Mouse (Mus musculus) thymus, postnatal 4 days (tissue): ENCODE data around the gene Noa1.

Experiments
- DNase-seq: peaks from one replicate; pipeline ENCODE4 v3.0.0; 2021

Gene Noa1

DNA sequence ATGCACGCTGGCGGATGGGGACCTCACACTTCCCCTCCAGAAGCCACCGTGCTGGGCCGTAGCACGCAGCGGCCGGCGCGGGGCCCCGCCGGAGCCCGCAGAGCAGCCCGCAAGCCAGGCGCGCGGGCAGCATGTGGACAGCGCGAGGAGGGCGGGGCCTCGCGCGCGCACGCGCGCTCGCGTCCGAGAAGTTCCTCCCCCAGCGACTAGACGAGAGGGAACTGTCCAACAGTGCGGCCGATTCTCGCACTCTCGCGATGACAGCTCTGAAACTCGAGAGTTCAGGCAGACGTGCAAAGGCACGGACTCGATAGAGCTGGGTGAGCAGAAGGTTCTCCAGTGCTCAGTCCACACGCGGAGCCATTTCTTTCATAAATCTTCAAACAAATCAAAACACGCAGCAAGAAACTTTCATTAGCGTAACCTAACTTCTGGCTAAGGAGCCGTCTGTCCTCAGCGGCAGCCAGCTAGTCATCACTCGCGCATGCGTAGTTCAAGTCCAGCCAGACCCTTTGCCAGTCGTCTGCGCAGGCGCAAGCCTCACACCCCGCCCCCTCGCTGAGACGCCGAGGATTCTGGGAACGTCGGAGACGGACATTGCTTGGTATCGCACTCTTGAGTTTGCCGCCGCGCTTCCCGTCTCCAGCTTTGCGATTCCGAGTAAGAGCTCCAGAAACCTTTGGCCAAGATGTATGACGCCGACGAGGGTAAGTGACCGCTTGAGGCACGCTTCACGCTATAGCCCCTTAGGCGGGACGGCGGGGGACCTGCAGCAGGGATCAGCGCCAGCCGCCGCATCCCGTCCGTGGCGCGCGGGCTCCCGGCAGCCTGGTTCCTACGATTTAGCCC is at the start of gene Noa1, which contains the start of gene Polr2b:
Gene Noa1, minus strand, starts transcription at position 161 of the 849 bp plus-strand sequence.
Gene Polr2b, plus strand, starts transcription at position 224 of the 849 bp plus-strand sequence.
- peak; percentile 99 for DNase-seq

- DNase-seq, result peak; percentile 58
Measured at GRCm38 (mm10) chr5:77358347-77358746, 48.5 kb upstream of the Noa1 start.

DNA sequence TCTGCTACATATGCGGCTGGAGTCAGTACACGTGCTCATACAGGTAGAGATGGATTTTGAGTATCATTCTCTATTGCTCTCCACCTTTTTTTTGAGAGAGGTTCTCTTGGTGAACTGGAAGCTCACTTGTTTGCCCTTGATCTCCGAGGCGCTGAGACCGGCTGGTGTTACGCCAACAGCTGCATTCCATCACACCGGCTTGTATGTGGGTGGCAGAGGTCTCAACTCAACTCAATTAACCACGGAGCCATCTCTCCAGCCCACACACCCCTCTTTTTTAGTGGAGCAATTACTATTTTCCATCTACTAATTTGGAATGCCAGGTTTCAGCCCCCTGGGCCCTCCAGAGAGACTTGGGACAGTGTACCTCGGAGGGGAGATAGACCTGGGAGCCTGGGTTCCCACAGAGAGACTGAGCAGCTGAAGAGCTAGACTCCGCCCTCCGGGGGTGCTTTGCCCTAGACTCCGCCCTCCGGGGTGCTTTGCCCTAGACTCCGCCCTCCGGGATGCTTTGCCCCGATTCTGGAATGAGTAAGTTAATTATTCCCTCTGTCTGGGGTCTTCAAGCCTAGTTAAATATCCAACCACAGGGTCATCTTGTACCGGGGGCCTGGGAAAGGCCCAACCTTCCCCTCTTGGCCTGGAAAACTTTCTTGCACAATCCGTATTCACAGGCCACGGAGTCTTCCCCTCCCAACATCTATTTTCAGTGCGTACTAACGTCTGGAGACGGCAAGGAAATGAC is 47.7 kb upstream of the Noa1 start:
- peak; percentile 87 for DNase-seq

GRCm38 (mm10) chr5:77355307-77356265 is 45.7 kb upstream of the Noa1 start:
- DNase-seq, result no peak

GRCm38 (mm10) chr5:77354361-77354787 is 44.5 kb upstream of the Noa1 start:
- peak; percentile 90 for DNase-seq

DNA sequence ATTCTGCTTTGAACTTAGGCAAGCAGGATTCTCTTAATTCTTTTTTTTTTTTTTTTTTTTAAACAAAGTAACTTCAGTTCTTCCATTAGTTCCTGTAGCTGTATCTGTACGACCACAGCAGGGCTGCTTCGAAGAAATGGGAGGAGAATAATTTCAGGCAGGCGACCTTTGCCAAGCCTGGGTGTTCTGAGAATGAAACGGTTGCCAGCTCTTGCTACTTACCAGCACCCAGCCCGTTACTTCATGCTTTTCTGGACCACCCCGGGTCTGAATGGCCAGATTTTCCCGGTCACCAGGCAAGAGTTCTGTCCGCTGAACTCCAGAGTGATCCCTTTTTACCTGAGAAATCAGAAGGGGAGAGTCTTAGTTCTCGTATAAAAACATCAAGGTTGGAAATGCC is 41.8 kb upstream of the Noa1 start:
- no peak for DNase-seq

GRCm38 (mm10) chr5:77349971-77350658 is 40.2 kb upstream of the Noa1 start:
- no peak for DNase-seq

- DNase-seq, result no peak
Measured at GRCm38 (mm10) chr5:77348901-77349300, 39.0 kb upstream of the Noa1 start.

- DNase-seq, result no peak
Measured at GRCm38 (mm10) chr5:77340033-77340432, 30.1 kb upstream of the Noa1 start.

DNA sequence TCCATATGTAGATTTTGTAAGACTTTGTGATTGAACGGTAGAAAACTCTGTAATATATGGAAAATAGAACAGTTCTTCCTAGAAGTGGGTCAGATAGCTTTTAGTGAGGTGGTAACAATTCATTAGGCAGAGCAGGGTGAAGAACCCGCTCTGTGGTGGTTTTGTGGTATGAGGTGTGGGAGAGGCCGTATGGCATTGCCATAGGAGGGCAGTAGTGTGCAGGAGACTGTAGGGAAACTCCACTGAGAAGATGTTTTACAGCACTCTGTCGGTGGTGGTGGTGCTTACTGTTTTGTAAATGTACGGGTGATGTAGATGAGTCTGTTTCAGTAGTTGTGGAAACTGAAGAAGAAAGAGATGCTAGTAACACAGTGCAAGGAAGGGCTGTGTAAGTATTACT is 20.3 kb upstream of the Noa1 start:
- DNase-seq, result no peak

DNA sequence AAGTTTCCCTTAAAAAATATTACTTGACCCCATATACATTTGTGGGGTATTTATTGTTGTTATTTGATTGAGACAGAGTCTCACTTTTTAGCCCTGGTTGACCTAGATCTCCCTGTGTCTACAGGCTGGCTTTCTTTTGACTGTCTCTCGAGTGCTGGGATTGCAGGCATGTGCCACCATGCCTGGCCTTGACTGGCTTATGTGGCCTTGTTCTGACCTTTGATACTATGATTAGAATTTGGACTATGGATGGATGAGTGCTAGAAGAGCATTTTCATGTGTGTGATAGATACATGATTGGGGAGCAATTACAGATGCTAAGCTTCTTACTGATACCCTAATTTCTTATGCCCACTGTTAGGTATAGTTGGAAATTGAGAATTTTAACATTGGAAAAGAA is 15.1 kb upstream of the Noa1 start:
- no peak for DNase-seq

GRCm38 (mm10) chr5:77314986-77315385 is 5.1 kb upstream of the Noa1 start:
- DNase-seq, result no peak

DNA sequence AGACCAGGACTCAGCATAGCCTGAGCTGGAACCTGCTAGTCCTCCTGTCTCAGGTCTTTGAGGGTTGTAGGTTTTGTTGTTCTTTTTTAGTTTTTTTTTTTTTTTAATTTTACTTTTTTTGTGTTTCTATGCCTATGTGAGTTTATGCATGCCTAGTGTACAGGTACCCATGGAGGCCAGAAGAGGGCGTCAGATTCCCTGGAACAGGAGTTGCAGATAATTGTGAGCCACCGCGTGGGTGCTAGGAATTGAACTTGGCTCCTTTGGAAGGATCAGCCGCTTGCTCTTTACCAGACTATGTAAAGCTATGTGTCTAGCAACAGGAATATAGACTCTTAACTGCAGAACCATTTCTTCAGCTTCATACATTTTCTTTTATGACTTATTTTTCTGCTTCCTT is 4.3 kb upstream of the Noa1 start:
- no peak for DNase-seq

GRCm38 (mm10) chr5:77309051-77309906 is 605 bp downstream of the Noa1 start:
- DNase-seq, result peak; percentile 76

GRCm38 (mm10) chr5:77307821-77308553 is 1.9 kb downstream of the Noa1 start:
- DNase-seq, result no peak

DNA sequence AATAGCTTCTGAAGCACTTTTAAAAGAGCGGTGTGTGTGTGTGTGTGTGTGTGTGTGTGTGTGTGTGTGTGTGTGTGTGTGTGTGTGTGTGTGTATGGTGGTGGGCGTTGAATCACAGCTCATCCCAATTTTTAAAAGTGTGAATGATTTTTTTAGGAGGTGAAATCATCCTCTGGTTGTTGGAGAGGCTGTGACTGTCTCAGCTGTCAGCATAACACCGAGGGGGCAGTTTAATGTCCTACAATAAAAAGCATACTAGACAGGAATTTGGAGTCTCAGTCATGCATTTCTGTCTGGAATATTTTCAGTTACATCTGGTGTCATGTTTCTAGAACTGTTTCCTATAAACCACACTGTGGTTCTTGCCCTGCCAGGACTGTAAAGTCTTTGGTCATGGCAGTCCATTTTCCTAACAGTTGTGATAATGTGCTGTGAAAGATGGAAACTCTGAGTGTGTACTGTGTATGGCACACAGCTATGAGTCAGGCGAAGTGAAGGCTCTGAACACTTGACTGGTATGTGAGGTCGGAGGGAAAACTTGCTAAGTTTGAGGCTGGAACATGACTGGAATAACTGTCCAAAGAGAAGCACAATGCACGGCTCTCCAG is 8.5 kb downstream of the Noa1 start:
- DNase-seq, result no peak

DNA sequence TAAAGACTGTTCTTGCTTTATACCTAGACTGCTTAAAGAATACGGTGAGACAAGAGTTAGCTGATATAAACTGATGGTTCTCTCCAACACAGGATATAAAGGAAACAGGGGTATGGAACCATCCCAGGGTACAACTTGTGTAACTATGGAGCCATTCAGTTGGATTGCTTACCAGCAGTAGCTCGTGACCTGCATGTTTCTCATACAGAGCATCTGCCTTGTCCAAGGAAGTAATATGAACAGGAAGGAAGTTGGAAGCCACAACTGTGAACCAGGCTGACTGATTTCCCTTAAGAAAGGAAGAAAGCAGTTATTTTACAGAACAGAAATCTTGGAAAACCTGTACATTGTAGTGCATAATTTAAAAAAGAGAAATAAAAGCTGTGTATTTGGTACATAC is 10.4 kb downstream of the Noa1 start:
- DNase-seq, result no peak

- DNase-seq, result no peak
Measured at GRCm38 (mm10) chr5:77292803-77293522, 16.9 kb downstream of the Noa1 start.

GRCm38 (mm10) chr5:77290606-77291005 is 19.3 kb downstream of the Noa1 start:
- DNase-seq, result no peak
